7 mouse cellular contexts compared by ENCODE assay signal in the genomic region with DNA sequence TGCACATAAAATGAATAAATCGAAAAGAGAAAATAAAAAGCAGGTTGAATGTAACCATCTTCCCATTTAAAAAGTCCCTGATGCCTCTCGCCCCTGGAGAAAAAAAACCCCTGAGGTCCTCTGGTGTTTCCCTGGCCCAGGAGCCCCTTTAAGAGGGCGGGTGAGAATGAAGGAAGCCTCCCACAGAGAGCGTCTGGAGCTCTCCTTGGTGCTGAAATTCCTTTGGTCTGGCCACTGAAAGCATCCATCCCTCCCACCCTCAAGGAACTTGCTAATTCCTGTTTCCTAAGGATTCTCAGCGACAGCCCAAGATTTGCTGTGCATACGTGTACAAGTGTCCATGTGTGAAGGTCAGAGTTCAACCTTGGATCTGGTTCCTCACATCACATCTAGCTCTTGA. TPM values are rescaled to one million over a fixed set of nuclear protein-coding genes. Genes with fewer than 3 reads are reported as not detected.
DNase-seq lines count a peak whose midpoint lies in the region; ATAC-seq lines count a peak whose summit lies in the region.

No protein-coding gene starts in this region.

- no peak overlapping the region for H3K4me2 ChIP-seq in neural tube, embryonic 11.5 days (ENCODE audit: low read depth)

- 0 out of 2 replicates have a peak, but pooled peaks have one; percentile 16 for ATAC-seq in common myeloid progenitor, adult 5-6 weeks (replicated peaks; ENCODE audit: low read depth, poor library complexity, severe bottlenecking)
- no peak for ATAC-seq in neural tube, embryonic 11.5 days (ENCODE audit: insufficient read depth, low FRiP score, low TSS enrichment)
- ATAC-seq in megakaryocyte, adult 5-6 weeks (ENCODE audit: poor library complexity, severe bottlenecking) = no peak

- peak; percentile 70 for DNase-seq in urinary bladder, postnatal 14 days (ENCODE audit: low spot score)
- DNase-seq in urinary bladder, postnatal 10 days (ENCODE audit: low spot score) = no peak
- peak; percentile 80 for DNase-seq in kidney, postnatal 14 days
- peak; percentile 53 for DNase-seq in neural tube, embryonic 11.5 days (ENCODE audit: low spot score)
- no peak for DNase-seq in layer of hippocampus, postnatal 14 days (ENCODE audit: low spot score in 2 of 2)

- H3K27ac ChIP-seq in neural tube, embryonic 11.5 days (ENCODE audit: low read depth, low read length) = no peak overlapping the region

- 11% methylated on average over 6 of the region's 6 CpGs for WGBS in neural tube, embryonic 11.5 days

- no peaks in the 10 kb centered on the region for H3K27me3 ChIP-seq in neural tube, embryonic 11.5 days (ENCODE audit: control insufficient read depth, insufficient read depth, low read length)

- no peak overlapping the region for H3K4me3 ChIP-seq in neural tube, embryonic 11.5 days (ENCODE audit: low read depth, low read length)

- H3K36me3 ChIP-seq in neural tube, embryonic 11.5 days (ENCODE audit: control insufficient read depth, insufficient read depth, low read length) = no peaks in the 10 kb centered on the region

- H3K9ac ChIP-seq in neural tube, embryonic 11.5 days (ENCODE audit: low read length) = no peak overlapping the region

- H3K9me3 ChIP-seq in neural tube, embryonic 11.5 days (ENCODE audit: control insufficient read depth, low read length) = no peaks in the 10 kb centered on the region

- peaks cover 6% of the 10 kb centered on the region; the same call in 1 of the 2 replicates for H3K4me1 ChIP-seq in neural tube, embryonic 11.5 days (ENCODE audit: control insufficient read depth, insufficient read depth, low read length)

RNA-seq across cellular contexts. Expression of gene Dot1l, which starts 6.4 kb away (rescaled TPM):
- total RNA-seq in common myeloid progenitor, adult 5-6 weeks (2017) = 7.6 and 19.5 TPM in 2 replicates
- polyA plus RNA-seq in neural tube, embryonic 11.5 days (2014; fragmentation: Nextera tagmentation; extraction: Ambion mirVana) = 23.9 and 24.3 TPM in 2 replicates
- 10 to 100 TPM; 60.6 to 62.2 TPM for total RNA-seq in layer of hippocampus, postnatal 14 days (2021)
- 19.5 and 23.0 TPM in 2 replicates for total RNA-seq in megakaryocyte, adult 5-6 weeks (2015)
- total RNA-seq in megakaryocyte, adult 5-6 weeks (2017) = 6.9 and 9.8 TPM in 2 replicates

RNA-seq across cellular contexts. Expression of gene Ap3d1, which starts 6.5 kb away (rescaled TPM):
- 33.6 and 39.4 TPM in 2 replicates for total RNA-seq in common myeloid progenitor, adult 5-6 weeks (2017)
- polyA plus RNA-seq in neural tube, embryonic 11.5 days (2014; fragmentation: Nextera tagmentation; extraction: Ambion mirVana) = 69.3 and 79.1 TPM in 2 replicates
- total RNA-seq in layer of hippocampus, postnatal 14 days (2021) = 100 to 1,000 TPM; 137 to 144 TPM
- 42.6 and 52.4 TPM in 2 replicates for total RNA-seq in megakaryocyte, adult 5-6 weeks (2015)
- 48.6 and 62.0 TPM in 2 replicates for total RNA-seq in megakaryocyte, adult 5-6 weeks (2017)

RNA-seq across cellular contexts. Expression of gene Izumo4, which starts 46.6 kb away (rescaled TPM):
- 6.4 and 10.4 TPM in 2 replicates for total RNA-seq in common myeloid progenitor, adult 5-6 weeks (2017)
- polyA plus RNA-seq in neural tube, embryonic 11.5 days (2014; fragmentation: Nextera tagmentation; extraction: Ambion mirVana) = 10.6 and 11.5 TPM in 2 replicates
- total RNA-seq in layer of hippocampus, postnatal 14 days (2021) = 10 to 100 TPM; 44.8 to 54.7 TPM
- 11.3 and 14.2 TPM in 2 replicates for total RNA-seq in megakaryocyte, adult 5-6 weeks (2015)
- total RNA-seq in megakaryocyte, adult 5-6 weeks (2017) = 4.4 and 6.6 TPM in 2 replicates

RNA-seq across cellular contexts. Expression of gene Mob3a, which starts 46.8 kb away (rescaled TPM):
- 42.9 and 49.3 TPM in 2 replicates for total RNA-seq in common myeloid progenitor, adult 5-6 weeks (2017)
- 58.9 and 60.3 TPM in 2 replicates for polyA plus RNA-seq in neural tube, embryonic 11.5 days (2014; fragmentation: Nextera tagmentation; extraction: Ambion mirVana)
- total RNA-seq in layer of hippocampus, postnatal 14 days (2021) = 10 to 100 TPM; 16.1 to 19.0 TPM
- total RNA-seq in megakaryocyte, adult 5-6 weeks (2015) = 61.8 and 72.0 TPM in 2 replicates
- total RNA-seq in megakaryocyte, adult 5-6 weeks (2017) = 65.0 and 77.3 TPM in 2 replicates

RNA-seq across cellular contexts. Expression of gene Sf3a2, which starts 49.4 kb away (rescaled TPM):
- 26.6 and 46.7 TPM in 2 replicates for total RNA-seq in common myeloid progenitor, adult 5-6 weeks (2017)
- 96.6 and 101 TPM in 2 replicates for polyA plus RNA-seq in neural tube, embryonic 11.5 days (2014; fragmentation: Nextera tagmentation; extraction: Ambion mirVana)
- 10 to 100 TPM; 41.0 to 45.9 TPM for total RNA-seq in layer of hippocampus, postnatal 14 days (2021)
- 45.8 and 46.6 TPM in 2 replicates for total RNA-seq in megakaryocyte, adult 5-6 weeks (2015)
- total RNA-seq in megakaryocyte, adult 5-6 weeks (2017) = 13.1 and 20.4 TPM in 2 replicates

Comparison
In these comparisons a context has a peak if more than half of its experiments do, and no peak if none do; other contexts are left out.
1. DNase-seq: peak in urinary bladder, postnatal 14 days (single experiment), kidney, postnatal 14 days (single experiment) and neural tube, embryonic 11.5 days (single experiment); none in urinary bladder, postnatal 10 days (single experiment) and layer of hippocampus, postnatal 14 days (0 of 2).